Mouse (Mus musculus) hindbrain, postnatal 0 days (tissue): Measurements from ENCODE around the gene Tomm22. TPM values are rescaled to one million over a fixed set of nuclear protein-coding genes. Genes with fewer than 3 reads are reported as not detected.
A peak's percentile ranks its signal among the peaks of the same experiment; 100 is the strongest.

Source experiments
- ATAC-seq: fragments of 200-750 bp; cut with Nextera tagmentation; 2 replicates; pipeline ENCODE4 v1.8.0; 2017; ENCODE audit warnings: mild to moderate bottlenecking, moderate TSS enrichment, moderate library complexity
- DNase-seq: peaks from one replicate; pipeline ENCODE4 v3.0.0-alpha.2; 2015; ENCODE audit warnings: low spot score
- H3K27ac ChIP-seq: fragments of 300-500 bp; sonication (generic); 2 replicates; pipeline ENCODE4 v1.5.1; 2014; ENCODE audit warnings: mild to moderate bottlenecking
- H3K27me3 ChIP-seq: fragments of 300-500 bp; sonication (generic); 2 replicates; pipeline ENCODE4 v1.6.1; 2014; ENCODE audit warnings: low read length, mixed read lengths; ENCODE audit not compliant: insufficient read depth
- H3K36me3 ChIP-seq: fragments of 300-500 bp; sonication (generic); 2 replicates; pipeline ENCODE4 v1.6.1; 2014; ENCODE audit warnings: low read length, mixed read lengths; ENCODE audit not compliant: insufficient read depth
- H3K4me1 ChIP-seq: fragments of 300-500 bp; sonication (generic); 2 replicates; pipeline ENCODE4 v1.6.1; 2014; ENCODE audit warnings: antibody characterized with exemption, low read length, mixed read lengths; ENCODE audit not compliant: insufficient read depth
- H3K4me2 ChIP-seq: fragments of 300-500 bp; sonication (generic); 2 replicates; pipeline ENCODE4 v1.6.1; 2014; ENCODE audit warnings: low read depth, mild to moderate bottlenecking, low read length, moderate library complexity, mixed read lengths
- H3K4me3 ChIP-seq: fragments of 300-500 bp; sonication (generic); 2 replicates; pipeline ENCODE4 v1.5.1; 2014; ENCODE audit warnings: low read length
- H3K9ac ChIP-seq: fragments of 300-500 bp; sonication (generic); replicated peaks from 2 replicates; pipeline ENCODE4 v1.6.1; 2014; ENCODE audit warnings: mild to moderate bottlenecking, low read length, moderate library complexity, mixed read lengths
- H3K9me3 ChIP-seq: fragments of 300-500 bp; sonication (generic); 2 replicates; pipeline ENCODE4 v1.6.1; 2016; ENCODE audit warnings: low read length, mixed read lengths
- CTCF ChIP-seq: IDR thresholded peaks from 2 replicates; pipeline ENCODE4 v1.5.1; 2016; ENCODE audit warnings: antibody characterized with exemption, control low read depth, low read depth
- WGBS: fragments of 180-500 bp; shearing (Covaris S2); extraction: QIAGEN DNeasy Blood & Tissue Kit; methylation state at CpG from one replicate; pipeline ENCODE4 v1.1.7; 2014; 5-methylcytosine and 5-hydroxymethylcytosine counted together
- polyA plus RNA-seq: library from polyadenylated mRNA; unstranded; fragments of >200 nt; fragmentation: Nextera tagmentation; extraction: Ambion mirVana; gene quantifications from 2 replicates; pipeline ENCODE4 v1.2.1, GENCODE M21; 2015
- total RNA-seq: library from RNA; depleted of rRNA; stranded (reverse); fragments of >200 nt; gene quantifications from 2 replicates; pipeline ENCODE4 v1.2.3, GENCODE M21; 2014

The Tomm22 gene
- total and polyA plus RNA-seq, 2 experiments from 2014 or later: 149 to 241 TPM

DNA sequence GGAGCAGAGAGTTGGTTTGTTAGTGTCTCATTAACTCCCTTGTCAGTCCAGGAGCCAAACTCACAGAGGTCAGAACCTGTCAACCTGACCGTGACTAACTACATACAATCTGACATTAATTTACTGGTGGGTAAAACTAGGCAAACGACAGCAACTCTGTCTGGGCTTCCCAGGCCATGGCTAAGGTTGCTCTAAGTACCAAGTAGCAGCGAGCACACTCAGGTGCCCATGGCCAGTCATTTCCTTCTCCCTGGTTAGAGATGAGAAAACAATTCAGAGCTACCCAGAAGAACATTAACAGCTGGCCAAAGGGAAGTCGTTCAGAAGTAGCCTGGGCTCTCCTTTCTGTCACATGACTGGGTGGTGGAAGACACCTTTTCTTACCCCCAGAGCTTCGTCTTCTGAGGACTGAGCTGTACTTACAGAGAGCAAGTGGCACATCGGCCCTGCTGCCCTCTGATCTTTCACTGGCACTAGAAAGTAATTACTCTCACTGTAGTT lies 14.5 kb downstream of the Tomm22 start:
- no peak for DNase-seq
- H3K27me3 ChIP-seq: no peaks in the 10 kb centered on the region
- no peaks in the 10 kb centered on the region for H3K36me3 ChIP-seq
- peak overlapping the region; percentile 93 for H3K4me3 ChIP-seq
- ATAC-seq: no peak
- peak overlapping the region; percentile 79 for H3K4me2 ChIP-seq
- no peak for TF ChIP-seq CTCF
- H3K9me3 ChIP-seq: no peaks in the 10 kb centered on the region
- WGBS: 46% methylated on average over 6 of the region's 6 CpGs
- peak overlapping the region; percentile 42 for H3K9ac ChIP-seq
- peaks cover 34% of the 10 kb centered on the region for H3K4me1 ChIP-seq
- H3K27ac ChIP-seq: no peak overlapping the region

DNA sequence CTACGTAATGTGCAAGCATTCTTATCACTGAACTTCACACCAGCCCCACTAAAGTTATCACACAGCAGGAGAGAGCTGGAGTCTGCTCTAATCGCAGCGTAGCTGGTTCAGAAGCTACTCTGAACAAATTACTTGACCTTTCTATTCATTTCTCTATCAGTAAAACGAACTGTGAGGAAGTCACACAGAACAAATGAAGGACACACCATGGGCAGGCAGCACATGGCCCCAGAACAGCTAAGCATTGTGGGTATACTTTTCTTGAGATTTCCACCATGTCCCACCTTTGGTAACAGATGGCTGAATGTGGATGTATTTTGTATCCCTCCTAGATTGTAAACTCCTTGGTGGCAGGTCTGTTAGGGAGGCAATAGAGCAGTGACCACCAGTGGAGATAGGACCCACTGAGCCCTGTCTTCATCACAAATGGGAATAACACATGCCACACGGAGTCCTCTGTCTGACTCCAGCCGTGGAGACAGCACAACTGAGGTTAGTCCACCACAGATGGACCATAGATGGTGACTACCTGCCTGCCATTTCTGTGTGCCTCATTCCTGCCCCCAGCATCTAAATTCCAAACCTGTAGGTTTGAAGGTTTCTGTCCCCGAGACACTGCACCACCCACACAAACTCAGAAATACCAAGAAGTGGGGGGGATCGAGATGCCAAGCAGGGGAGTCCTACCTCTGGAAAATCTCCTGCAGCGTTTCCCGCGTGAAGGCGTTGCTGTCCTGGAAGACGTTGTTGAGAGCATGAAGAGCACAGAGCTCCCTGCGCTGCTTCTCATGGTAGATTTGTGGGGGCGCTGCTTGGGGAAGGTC lies 15.6 kb downstream of the Tomm22 start:
- Histone ChIP-seq H3K36me3 (no peaks in the 10 kb centered on the region), H3K27ac (no peak overlapping the region), H3K27me3 (no peaks in the 10 kb centered on the region), H3K9me3 (no peaks in the 10 kb centered on the region), H3K9ac (peak overlapping the region; percentile 92; the same call in 1 of the 2 replicates), H3K4me1 (peaks cover 34% of the 10 kb centered on the region), H3K4me3 (peak overlapping the region; percentile 93), H3K4me2 (peak overlapping the region; percentile 79)
- DNase-seq (no peak), ATAC-seq (no peak)
- WGBS: 10% methylated on average over 15 of the region's 15 CpGs
- TF ChIP-seq CTCF: no peak

DNA sequence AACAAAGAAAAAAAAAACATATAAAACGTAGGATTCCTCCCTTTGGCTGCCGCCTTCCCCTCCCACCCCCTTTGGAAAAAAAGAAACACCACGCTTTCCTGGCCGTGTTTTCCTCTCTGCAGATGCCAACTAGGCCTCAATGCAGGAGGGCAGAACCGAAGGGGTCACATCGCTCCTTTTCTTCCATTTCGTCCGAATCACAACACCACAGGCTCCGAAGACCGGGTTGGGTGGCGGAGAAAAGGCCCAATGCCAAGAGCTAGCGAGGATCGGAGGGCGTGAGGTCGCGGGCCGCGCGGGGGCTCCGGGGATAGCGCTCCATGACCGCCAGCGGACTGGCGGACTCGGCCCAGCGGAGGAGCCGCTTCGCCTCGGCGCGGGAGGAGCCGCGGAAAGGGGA lies 16.5 kb downstream of the Tomm22 start:
- Histone ChIP-seq H3K36me3 (no peaks in the 10 kb centered on the region), H3K4me2 (peak overlapping the region; percentile 79), H3K9ac (peak overlapping the region; percentile 92), H3K4me1 (peaks cover 38% of the 10 kb centered on the region), H3K27me3 (no peaks in the 10 kb centered on the region), H3K4me3 (peak overlapping the region; percentile 93), H3K27ac (peak overlapping the region; percentile 94), H3K9me3 (no peaks in the 10 kb centered on the region)
- ATAC-seq: no peak
- under 1% methylated on average over 31 of the region's 33 CpGs for WGBS
- TF ChIP-seq CTCF: no peak
- DNase-seq: peak; percentile 58

- Histone ChIP-seq H3K27ac (peak within 1 kb of the TSS; percentile 94), H3K27me3 (no peaks in the 10 kb centered on the region), H3K9me3 (no peaks in the 10 kb centered on the region), H3K4me2 (peak within 1 kb of the TSS; percentile 79), H3K4me1 (peaks cover 38% of the 10 kb centered on the region), H3K4me3 (peak within 1 kb of the TSS; percentile 93), H3K9ac (peak within 1 kb of the TSS; percentile 92), H3K36me3 (no peaks in the 10 kb centered on the region)
- no peak for TF ChIP-seq CTCF
- ATAC-seq (peak; percentile 71), DNase-seq (peak; percentile 95)
- WGBS: 1% methylated on average over 72 of the region's 72 CpGs
Observed at GRCm38 (mm10) chr15:79687646-79688267, 17.1 kb downstream of the Tomm22 start, which contains the start of gene Josd1. TSS of gene Josd1 (minus strand) at chr15:79687919.

DNA sequence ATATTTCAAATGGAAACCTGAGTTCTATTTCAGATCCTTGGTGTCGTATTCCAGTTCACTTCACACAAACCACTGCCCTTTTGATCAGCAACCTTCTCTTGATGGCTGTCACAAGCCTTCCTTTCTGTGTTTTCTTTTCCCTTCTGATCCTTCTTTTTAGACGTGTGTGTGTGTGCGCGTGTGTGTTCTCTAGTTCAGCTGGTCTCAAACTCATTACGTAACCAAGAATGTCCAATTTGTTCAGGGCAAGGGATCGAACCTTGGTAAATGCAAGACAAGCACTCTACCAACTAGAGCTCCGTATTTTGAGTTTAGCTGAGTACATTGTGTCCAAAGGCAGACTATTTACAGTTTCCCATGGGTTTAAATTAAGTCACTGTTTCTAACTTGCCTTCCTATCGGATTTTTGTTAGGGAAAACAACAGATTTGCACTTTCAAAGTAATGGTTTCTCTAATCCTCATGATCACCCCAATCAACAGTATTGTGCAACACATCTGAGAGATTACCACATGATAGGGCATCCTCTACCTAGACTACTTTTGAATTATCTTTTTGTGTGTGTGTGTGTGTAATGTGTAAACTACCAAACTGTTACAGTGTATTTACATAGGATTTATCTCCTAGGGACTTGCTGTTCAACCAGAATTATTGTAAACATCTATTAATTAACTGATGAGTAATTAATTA lies 17.8 kb downstream of the Tomm22 start:
- TF ChIP-seq CTCF: no peak
- 5% methylated on average over 8 of the region's 8 CpGs for WGBS
- Histone ChIP-seq H3K27me3 (no peaks in the 10 kb centered on the region), H3K9me3 (no peaks in the 10 kb centered on the region), H3K27ac (peak overlapping the region; percentile 94), H3K4me2 (peak overlapping the region; percentile 79), H3K9ac (peak overlapping the region; percentile 92), H3K4me3 (peak overlapping the region; percentile 93), H3K4me1 (peaks cover 34% of the 10 kb centered on the region), H3K36me3 (no peaks in the 10 kb centered on the region)
- ATAC-seq (no peak), DNase-seq (no peak)

- H3K27ac ChIP-seq: peak overlapping the region; percentile 65; the same call in 1 of the 2 replicates
- H3K4me2 ChIP-seq: peak overlapping the region; percentile 99
- H3K4me3 ChIP-seq: peak overlapping the region; percentile 83
- H3K4me1 ChIP-seq: peaks cover 19% of the 10 kb centered on the region
- no peaks in the 10 kb centered on the region for H3K9me3 ChIP-seq
- 17% methylated on average over 24 of the region's 24 CpGs for WGBS
- DNase-seq (no peak), ATAC-seq (no peak)
- H3K27me3 ChIP-seq: no peaks in the 10 kb centered on the region
- H3K36me3 ChIP-seq: no peaks in the 10 kb centered on the region
- TF ChIP-seq CTCF: no peak
- peak overlapping the region; percentile 31; the same call in 1 of the 2 replicates for H3K9ac ChIP-seq
Observed at GRCm38 (mm10) chr15:79689662-79690425, 19.2 kb downstream of the Tomm22 start.
